Mouse (Mus musculus): ENCODE data around the gene Gm42674.
A peak's percentile ranks its signal among the peaks of the same experiment; 100 is the strongest.

Gm42674 gene

GRCm38 (mm10) chr3:90601486-90602110 lies at the start of gene Gm42674:
Gene Gm42674, plus strand, starts transcription at chr3:90601904.
- no peak for DNase-seq

GRCm38 (mm10) chr3:90552231-90552630 lies 49.5 kb upstream of the Gm42674 start:
- DNase-seq = no peak

GRCm38 (mm10) chr3:90555954-90556353 lies 45.8 kb upstream of the Gm42674 start:
- no peak for DNase-seq

- DNase-seq = no peak
These were observed 41.6 kb upstream of the Gm42674 start, which contains the start of gene S100a3 for GRCm38 (mm10) chr3:90560008-90560628. Gene S100a3, plus strand, starts transcription at chr3:90560578.

- DNase-seq = no peak
These were observed 27.0 kb upstream of the Gm42674 start for GRCm38 (mm10) chr3:90574691-90575090.

- DNase-seq = no peak
These were observed 26.4 kb upstream of the Gm42674 start for GRCm38 (mm10) chr3:90575320-90575719.

GRCm38 (mm10) chr3:90576351-90577001 lies 25.2 kb upstream of the Gm42674 start:
- no peak for DNase-seq

GRCm38 (mm10) chr3:90579433-90579832 lies 22.3 kb upstream of the Gm42674 start:
- DNase-seq = no peak

GRCm38 (mm10) chr3:90581141-90581540 lies 20.6 kb upstream of the Gm42674 start:
- DNase-seq = no peak

- no peak for DNase-seq
These were observed 19.5 kb upstream of the Gm42674 start for GRCm38 (mm10) chr3:90582156-90582555.

GRCm38 (mm10) chr3:90582556-90582955 lies 19.1 kb upstream of the Gm42674 start:
- no peak for DNase-seq

- DNase-seq = no peak
These were observed 17.8 kb upstream of the Gm42674 start for GRCm38 (mm10) chr3:90583893-90584292.

- DNase-seq = peak; percentile 7
These were observed 16.1 kb upstream of the Gm42674 start for GRCm38 (mm10) chr3:90585595-90585994.

GRCm38 (mm10) chr3:90586016-90586643 lies 15.6 kb upstream of the Gm42674 start:
- no peak for DNase-seq

GRCm38 (mm10) chr3:90586906-90587305 lies 14.8 kb upstream of the Gm42674 start:
- DNase-seq = no peak

GRCm38 (mm10) chr3:90587361-90588101 lies 14.2 kb upstream of the Gm42674 start:
- no peak for DNase-seq

- DNase-seq = no peak
These were observed 12.3 kb upstream of the Gm42674 start for GRCm38 (mm10) chr3:90589390-90589789.

GRCm38 (mm10) chr3:90589947-90590346 lies 11.8 kb upstream of the Gm42674 start, which contains the start of gene S100a2:
Gene S100a2, plus strand, starts transcription at chr3:90590247.
- DNase-seq = no peak

GRCm38 (mm10) chr3:90594466-90594865 lies 7.2 kb upstream of the Gm42674 start:
- no peak for DNase-seq

GRCm38 (mm10) chr3:90595556-90595955 lies 6.1 kb upstream of the Gm42674 start:
- DNase-seq = no peak

- no peak for DNase-seq
These were observed 4.9 kb upstream of the Gm42674 start for GRCm38 (mm10) chr3:90596810-90597209.

GRCm38 (mm10) chr3:90597736-90598135 lies 4.0 kb upstream of the Gm42674 start:
- no peak for DNase-seq

- DNase-seq = no peak
These were observed 3.5 kb upstream of the Gm42674 start for GRCm38 (mm10) chr3:90598212-90598611.

Measured in cerebellum, adult 11 months (tissue).